Mouse (Mus musculus) lung, adult 2 months (tissue): ENCODE results near the gene Pnpla1.

ENCODE experiments used
- CTCF ChIP-seq: fragments of 200-500 bp; IDR thresholded peaks from 2 replicates; pipeline ENCODE4 v1.5.1; 2011; ENCODE audit warnings: mild to moderate bottlenecking, low read length, control low read depth; ENCODE audit not compliant: insufficient read depth
- POLR2A ChIP-seq: fragments of 200-500 bp; IDR thresholded peaks from 2 replicates; pipeline ENCODE4 v1.6.1; 2011; ENCODE audit warnings: low read depth, mild to moderate bottlenecking, control low read depth, low read length, borderline replicate concordance; ENCODE audit errors: extremely low read depth

- no peak for TF ChIP-seq POLR2A
- no peak for TF ChIP-seq CTCF
Observed at GRCm38 (mm10) chr17:28895217-28895875, 37.1 kb downstream of the Pnpla1 start.
